Mouse (Mus musculus) limb, embryonic 10.5 days (tissue): ENCODE results near the gene Crygn. TPM values are rescaled to one million over a fixed set of nuclear protein-coding genes. Genes with fewer than 3 reads are reported as not detected.
A peak's percentile ranks its signal among the peaks of the same experiment; 100 is the strongest.

Experiments
- DNase-seq: peaks from one replicate; pipeline ENCODE4 v3.0.0-alpha.2; 2017; ENCODE audit warnings: low spot score
- H3K27ac ChIP-seq: fragments of 300-500 bp; sonication (generic); 2 replicates; pipeline ENCODE4 v1.5.1; 2016; ENCODE audit warnings: mild to moderate bottlenecking
- H3K27me3 ChIP-seq: fragments of 300-500 bp; sonication (generic); 2 replicates; pipeline ENCODE4 v1.6.1; 2016; ENCODE audit warnings: low read depth, mild to moderate bottlenecking; ENCODE audit not compliant: poor library complexity, severe bottlenecking
- H3K36me3 ChIP-seq: fragments of 300-500 bp; sonication (generic); 2 replicates; pipeline ENCODE4 v1.6.1; 2016; ENCODE audit warnings: mild to moderate bottlenecking, moderate library complexity
- H3K4me1 ChIP-seq: fragments of 300-500 bp; sonication (generic); 2 replicates; pipeline ENCODE4 v1.6.1; 2016
- H3K4me3 ChIP-seq: fragments of 300-500 bp; sonication (generic); 2 replicates; pipeline ENCODE4 v1.5.1; 2016; ENCODE audit warnings: mild to moderate bottlenecking, moderate library complexity
- H3K9me3 ChIP-seq: fragments of 300-500 bp; sonication (generic); replicated peaks from 2 replicates; pipeline ENCODE4 v1.6.1; 2016; ENCODE audit warnings: mild to moderate bottlenecking
- WGBS: fragments of 180-500 bp; shearing (Covaris S2); methylation state at CpG from one replicate; pipeline ENCODE4 v1.1.7; 2016; 5-methylcytosine and 5-hydroxymethylcytosine counted together
- polyA plus RNA-seq: library from polyadenylated mRNA; unstranded; fragments of >200 nt; fragmentation: Nextera tagmentation; extraction: Ambion mirVana; gene quantifications from 2 replicates; pipeline ENCODE4 v1.2.1, GENCODE M21; 2016

Gene Crygn
- polyA plus RNA-seq, 1 experiment from 2014 or later = 1.1 TPM

DNA sequence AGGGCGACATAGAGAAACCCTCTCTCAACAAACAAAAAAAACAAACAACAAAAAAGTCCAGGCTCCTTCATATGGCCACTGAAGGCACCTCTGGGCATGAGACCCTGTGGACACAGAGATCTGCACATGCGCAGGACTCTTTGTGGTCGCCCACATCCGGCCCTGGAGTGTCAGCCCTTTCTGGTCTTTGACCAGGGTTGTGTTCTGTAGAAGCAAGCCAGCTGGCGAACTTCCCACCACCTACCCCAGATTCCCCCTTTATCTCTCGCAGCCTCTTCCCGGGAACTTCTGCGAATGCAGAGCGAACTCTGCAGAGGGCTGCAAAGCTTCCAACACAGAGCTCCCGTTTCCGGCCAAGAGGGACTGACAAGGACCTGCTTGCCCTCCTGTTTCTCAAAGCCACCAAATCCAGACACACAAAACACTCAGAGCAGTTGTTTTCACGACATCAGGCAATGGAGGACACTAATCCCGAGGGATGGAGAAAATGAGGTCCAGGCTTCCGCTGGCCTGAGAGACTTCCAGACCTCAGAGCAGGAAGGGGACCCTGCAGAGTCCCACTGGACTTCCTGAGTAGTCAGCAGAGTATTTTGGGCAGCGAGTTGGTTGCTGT lies 18.6 kb downstream of the Crygn start:
- 70% methylated on average over 15 of the region's 15 CpGs for WGBS
- no peaks in the 10 kb centered on the region for H3K9me3 ChIP-seq
- H3K27ac ChIP-seq = peak overlapping the region; percentile 59; the same call in 1 of the 2 replicates
- no peaks in the 10 kb centered on the region for H3K36me3 ChIP-seq
- no peak overlapping the region for H3K4me3 ChIP-seq
- no peaks in the 10 kb centered on the region for H3K27me3 ChIP-seq
- peaks cover 21% of the 10 kb centered on the region for H3K4me1 ChIP-seq
- DNase-seq = no peak

DNA sequence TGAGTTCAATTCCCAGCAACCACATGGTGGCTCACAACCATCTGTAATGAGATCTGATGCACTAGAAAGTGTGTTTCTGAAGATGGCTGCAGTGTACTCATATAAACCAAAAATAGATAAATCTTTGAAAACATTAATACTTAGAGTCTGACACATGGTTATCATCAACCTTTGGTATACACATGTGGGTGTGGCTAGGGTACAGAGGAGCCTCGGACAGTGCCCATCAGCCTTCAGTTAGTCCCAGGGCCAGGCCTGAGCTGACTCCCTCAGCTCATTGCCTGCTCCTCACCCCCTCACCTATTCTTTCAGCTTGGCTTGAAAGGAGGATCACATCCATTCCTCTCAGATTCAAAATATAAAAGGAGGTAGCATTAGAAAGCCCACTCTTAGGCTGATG lies 19.3 kb downstream of the Crygn start:
- H3K36me3 ChIP-seq = no peaks in the 10 kb centered on the region
- no peak overlapping the region for H3K4me3 ChIP-seq
- WGBS = 92% methylated on average over 1 of the region's 1 CpGs
- no peak for DNase-seq
- H3K9me3 ChIP-seq = no peaks in the 10 kb centered on the region
- no peaks in the 10 kb centered on the region for H3K27me3 ChIP-seq
- H3K27ac ChIP-seq = no peak overlapping the region
- H3K4me1 ChIP-seq = peaks cover 28% of the 10 kb centered on the region

DNA sequence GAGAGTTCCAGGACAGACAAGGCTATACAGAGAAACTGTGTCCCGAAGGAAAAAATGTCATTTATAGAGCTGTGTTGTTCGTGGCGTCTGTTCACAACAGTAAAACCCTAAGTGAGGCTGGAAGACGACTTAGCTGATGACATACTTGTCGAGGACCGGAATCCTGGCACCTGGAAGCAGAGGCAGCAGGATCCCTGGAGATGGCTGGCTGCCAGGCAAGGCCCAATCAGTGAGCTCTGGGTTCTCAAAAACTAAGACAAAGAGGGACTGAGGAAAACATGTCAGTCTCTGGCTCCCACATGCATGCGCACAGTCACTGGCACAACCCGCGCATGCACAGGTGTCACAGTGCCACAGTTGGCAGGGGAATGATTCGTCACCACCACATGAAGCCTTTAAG lies 20.2 kb downstream of the Crygn start:
- H3K9me3 ChIP-seq = no peaks in the 10 kb centered on the region
- DNase-seq = no peak
- H3K27ac ChIP-seq = no peak overlapping the region
- H3K27me3 ChIP-seq = no peaks in the 10 kb centered on the region
- no peak overlapping the region for H3K4me3 ChIP-seq
- no peaks in the 10 kb centered on the region for H3K36me3 ChIP-seq
- peaks cover 37% of the 10 kb centered on the region for H3K4me1 ChIP-seq
- 94% methylated on average over 10 of the region's 10 CpGs for WGBS

DNA sequence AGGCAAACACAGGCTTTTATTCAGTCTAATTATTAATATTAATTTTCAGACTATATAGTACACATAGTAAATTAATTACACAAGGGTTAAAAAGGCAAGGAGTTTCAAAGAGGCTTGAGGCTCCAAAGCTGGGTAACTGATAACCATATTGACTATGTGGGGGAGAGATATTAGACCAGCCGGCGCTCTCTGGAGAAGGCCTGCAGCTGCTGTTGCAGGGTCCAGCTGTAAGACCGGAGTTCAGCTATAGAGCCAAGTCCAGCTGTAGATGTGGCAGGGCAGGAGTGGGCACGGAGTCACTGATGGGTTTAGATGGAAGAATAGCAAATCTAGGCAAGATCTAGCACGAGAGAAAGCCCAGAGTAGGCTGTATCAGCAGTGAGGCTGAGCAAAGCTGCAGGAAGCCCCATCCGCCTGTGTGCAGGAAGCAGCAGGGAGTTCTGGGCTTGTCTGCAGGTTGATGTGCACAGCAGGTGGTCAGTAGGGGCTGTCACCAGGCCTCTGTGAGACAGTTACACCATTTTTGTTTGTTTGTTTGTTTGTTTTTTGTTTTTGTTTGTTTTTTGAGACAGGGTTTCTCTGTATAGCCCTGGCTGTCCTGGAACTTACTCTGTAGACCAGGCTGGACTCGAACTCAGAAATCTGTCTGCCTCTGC lies 23.9 kb downstream of the Crygn start:
- Histone ChIP-seq H3K4me1 (peaks cover 51% of the 10 kb centered on the region), H3K36me3 (no peaks in the 10 kb centered on the region), H3K27me3 (peaks cover 17% of the 10 kb centered on the region; the same call in 1 of the 2 replicates), H3K27ac (peak overlapping the region; percentile 73), H3K9me3 (no peaks in the 10 kb centered on the region), H3K4me3 (no peak overlapping the region)
- 68% methylated on average over 7 of the region's 7 CpGs for WGBS
- DNase-seq = no peak

DNA sequence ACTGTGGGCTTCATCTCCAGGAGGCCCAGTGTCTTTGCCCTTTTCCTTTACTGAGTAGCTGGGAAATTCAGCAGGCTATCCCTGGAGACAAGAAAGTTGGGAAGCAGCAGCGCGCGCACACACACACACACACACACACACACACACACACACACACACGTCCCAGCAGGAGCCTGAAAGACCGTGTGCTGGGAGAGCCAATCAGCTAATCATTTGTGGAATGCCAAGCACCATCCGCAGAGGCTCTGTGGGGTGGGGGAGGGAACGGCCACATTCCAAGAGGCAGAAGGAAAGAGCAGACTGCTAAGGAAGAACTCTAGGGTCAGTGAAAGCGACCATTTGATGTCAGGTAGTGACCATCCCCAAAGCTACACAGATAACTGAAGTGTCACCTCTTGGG lies 24.7 kb downstream of the Crygn start:
- Histone ChIP-seq H3K36me3 (peaks cover under 1% of the 10 kb centered on the region; the same call in 1 of the 2 replicates), H3K27me3 (peaks cover 17% of the 10 kb centered on the region; the same call in 1 of the 2 replicates), H3K27ac (peak overlapping the region; percentile 72), H3K4me3 (peak overlapping the region; percentile 15; the same call in 1 of the 2 replicates), H3K9me3 (no peaks in the 10 kb centered on the region), H3K4me1 (peaks cover 52% of the 10 kb centered on the region)
- 5% methylated on average over 8 of the region's 8 CpGs for WGBS
- DNase-seq = peak; percentile 77

DNA sequence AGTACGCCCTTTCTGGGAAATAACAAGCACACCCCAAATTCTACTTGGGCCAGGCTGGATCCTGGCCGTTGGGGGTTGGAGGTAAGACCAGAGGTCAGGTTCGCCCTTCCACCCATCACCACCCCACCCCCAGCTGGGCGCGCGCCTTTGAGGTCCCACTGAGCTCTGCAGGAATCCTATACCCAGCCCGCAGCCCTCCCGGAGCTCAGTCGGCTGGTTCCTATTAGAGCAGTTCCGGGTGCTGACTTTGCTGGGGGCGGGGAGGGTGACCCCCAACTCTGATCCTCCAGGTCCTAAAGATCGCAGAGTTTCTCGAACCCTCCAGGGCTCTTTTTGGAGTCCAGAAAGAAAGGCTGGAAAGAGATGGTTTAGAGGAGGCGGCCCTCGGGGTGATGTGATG lies 26.8 kb downstream of the Crygn start:
- DNase-seq = peak; percentile 74
- H3K27me3 ChIP-seq = peaks cover 17% of the 10 kb centered on the region; the same call in 1 of the 2 replicates
- peaks cover 59% of the 10 kb centered on the region for H3K4me1 ChIP-seq
- H3K36me3 ChIP-seq = peaks cover 7% of the 10 kb centered on the region; the same call in 1 of the 2 replicates
- H3K9me3 ChIP-seq = no peaks in the 10 kb centered on the region
- 2% methylated on average over 15 of the region's 15 CpGs for WGBS
- H3K27ac ChIP-seq = peak overlapping the region; percentile 89
- H3K4me3 ChIP-seq = peak overlapping the region; percentile 70

DNA sequence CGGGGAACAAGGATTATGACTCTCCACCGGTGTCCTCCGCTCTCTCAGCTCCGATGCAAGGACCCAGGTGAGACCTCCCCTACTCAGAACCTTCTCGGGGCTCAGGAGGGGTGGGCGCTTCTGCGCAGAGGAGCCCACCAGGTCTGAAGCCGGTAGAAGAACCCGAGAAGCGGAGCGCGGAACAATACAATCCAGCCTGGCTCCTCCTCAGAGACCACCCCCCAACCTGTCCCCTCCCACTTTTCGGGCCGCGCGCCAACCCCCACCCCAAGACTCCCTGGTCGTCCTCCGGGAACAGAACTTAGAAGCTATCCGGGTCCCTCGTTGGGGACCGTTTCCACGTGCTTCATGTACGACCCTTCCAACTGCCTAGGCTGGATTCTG lies 27.3 kb downstream of the Crygn start, which contains the start of gene Wdr86:
Gene Wdr86, minus strand, starts transcription at position 240 of the 384 bp plus-strand sequence.
- Histone ChIP-seq H3K27ac (peak within 1 kb of the TSS; percentile 89), H3K4me3 (peak within 1 kb of the TSS; percentile 70), H3K36me3 (peaks cover 12% of the 10 kb centered on the region), H3K4me1 (peaks cover 64% of the 10 kb centered on the region), H3K27me3 (peaks cover 17% of the 10 kb centered on the region; the same call in 1 of the 2 replicates), H3K9me3 (no peaks in the 10 kb centered on the region)
- 1% methylated on average over 23 of the region's 23 CpGs for WGBS
- DNase-seq = peak; percentile 83

DNA sequence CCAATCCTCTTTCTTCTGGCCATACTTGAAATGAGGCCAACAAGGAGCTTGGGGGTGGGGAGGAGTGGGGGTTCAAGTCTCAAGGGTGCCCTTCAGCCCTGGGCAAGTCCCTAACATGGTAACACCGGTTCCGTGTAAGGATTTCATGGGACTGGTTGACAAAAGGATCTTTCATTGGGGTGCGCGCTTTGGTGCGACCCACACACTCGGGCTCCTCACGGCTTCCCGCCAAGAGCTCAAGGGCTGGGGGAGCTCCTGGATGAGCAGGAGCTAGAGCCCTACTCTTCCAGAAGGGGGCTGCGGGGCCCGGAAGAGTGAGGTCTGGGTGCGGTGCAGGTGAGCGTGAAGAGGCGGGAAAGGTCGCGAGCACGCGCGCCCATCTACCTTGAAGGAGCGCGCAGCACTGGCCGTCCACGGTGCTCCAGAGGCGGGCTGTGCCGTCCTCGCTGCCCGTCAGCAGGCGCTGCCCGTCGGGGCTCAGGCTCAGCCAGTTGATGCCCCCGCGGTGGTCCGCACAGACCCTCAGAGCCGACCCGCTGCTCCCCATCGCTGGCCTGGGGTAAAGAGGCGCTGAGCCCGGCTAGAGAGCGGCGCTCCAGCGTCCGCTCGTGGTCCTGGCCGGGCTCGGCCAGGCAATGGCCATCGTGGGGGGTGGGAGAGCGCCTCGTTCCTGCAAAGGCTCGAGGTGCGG lies 27.9 kb downstream of the Crygn start:
- Histone ChIP-seq H3K36me3 (peaks cover 17% of the 10 kb centered on the region), H3K9me3 (no peaks in the 10 kb centered on the region), H3K27ac (peak overlapping the region; percentile 89), H3K27me3 (peaks cover 17% of the 10 kb centered on the region; the same call in 1 of the 2 replicates), H3K4me1 (peaks cover 69% of the 10 kb centered on the region), H3K4me3 (peak overlapping the region; percentile 70)
- no peak for DNase-seq
- WGBS = 3% methylated on average over 49 of the region's 49 CpGs

DNA sequence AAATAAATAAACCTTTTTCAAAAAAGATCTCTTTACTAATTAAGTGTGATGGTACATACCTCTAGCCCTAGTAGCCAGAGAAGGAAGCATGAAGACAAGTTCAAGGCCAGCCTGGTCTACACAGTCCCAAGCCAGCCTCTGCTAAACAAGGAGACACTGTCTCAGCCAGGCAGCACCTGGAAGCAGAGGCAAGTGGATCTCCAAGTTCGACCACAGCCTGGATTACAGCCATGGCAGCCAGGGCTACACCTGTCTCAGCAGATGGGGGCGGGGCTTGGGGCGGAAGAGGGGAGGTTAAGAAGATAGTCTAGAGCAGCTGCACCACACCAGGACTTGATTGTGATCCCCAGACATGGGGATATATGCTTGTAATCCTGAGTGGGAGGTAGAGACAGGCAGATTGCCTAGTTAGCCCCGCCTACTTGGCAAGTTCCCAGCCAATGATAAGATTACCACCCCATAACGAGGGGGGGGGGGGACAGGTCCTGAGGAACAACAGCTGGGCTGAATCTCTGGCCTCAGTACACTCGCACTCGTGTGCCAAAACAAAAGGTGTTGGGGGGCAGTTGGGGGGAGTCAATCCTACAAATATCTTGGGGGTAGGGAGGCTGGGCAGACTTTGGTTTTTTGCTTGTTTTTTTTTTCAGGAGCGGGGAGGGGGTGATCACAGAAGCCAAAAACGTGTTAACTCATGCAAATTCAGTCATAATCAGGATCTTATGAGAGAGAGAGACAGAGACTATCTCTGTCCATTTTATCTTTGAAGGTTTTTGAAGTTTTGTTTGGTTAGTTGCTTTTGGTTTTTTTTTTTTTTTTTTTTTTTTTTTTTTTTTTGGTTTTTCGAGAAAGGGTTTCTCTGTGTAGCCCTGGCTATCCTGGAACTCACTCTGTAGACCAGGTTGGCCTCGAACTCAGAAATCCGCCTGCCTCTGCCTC lies 30.6 kb downstream of the Crygn start:
- Histone ChIP-seq H3K4me1 (peaks cover 58% of the 10 kb centered on the region), H3K36me3 (peaks cover 30% of the 10 kb centered on the region), H3K9me3 (no peaks in the 10 kb centered on the region), H3K4me3 (no peak overlapping the region), H3K27ac (no peak overlapping the region), H3K27me3 (peaks cover 17% of the 10 kb centered on the region; the same call in 1 of the 2 replicates)
- DNase-seq = no peak
- 71% methylated on average over 11 of the region's 12 CpGs for WGBS

DNA sequence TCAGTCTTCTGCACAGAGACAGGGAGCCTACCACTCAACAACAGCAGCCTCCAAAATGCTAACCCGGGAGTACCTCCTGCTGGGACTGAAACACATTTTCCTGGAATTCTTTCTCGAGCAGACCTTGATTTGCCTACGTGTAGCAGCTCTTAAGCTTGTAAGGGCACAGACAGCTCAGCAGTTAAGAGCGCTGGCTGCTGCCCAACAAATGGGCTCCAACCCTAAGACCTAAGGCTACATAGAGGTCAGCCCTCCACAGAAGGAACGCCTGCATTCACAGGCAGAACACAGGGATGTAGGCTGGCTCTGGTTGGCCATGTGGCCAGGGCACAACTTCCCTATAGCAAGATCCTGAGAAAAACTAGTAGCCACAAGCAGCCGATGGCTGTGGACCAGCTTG lies 31.9 kb downstream of the Crygn start:
- peaks cover 41% of the 10 kb centered on the region for H3K36me3 ChIP-seq
- H3K9me3 ChIP-seq = no peaks in the 10 kb centered on the region
- DNase-seq = no peak
- peaks cover 46% of the 10 kb centered on the region for H3K4me1 ChIP-seq
- peak overlapping the region; percentile 81; the same call in 1 of the 2 replicates for H3K27ac ChIP-seq
- H3K27me3 ChIP-seq = peaks cover 12% of the 10 kb centered on the region; the same call in 1 of the 2 replicates
- no peak overlapping the region for H3K4me3 ChIP-seq
- 67% methylated on average over 6 of the region's 6 CpGs for WGBS

DNA sequence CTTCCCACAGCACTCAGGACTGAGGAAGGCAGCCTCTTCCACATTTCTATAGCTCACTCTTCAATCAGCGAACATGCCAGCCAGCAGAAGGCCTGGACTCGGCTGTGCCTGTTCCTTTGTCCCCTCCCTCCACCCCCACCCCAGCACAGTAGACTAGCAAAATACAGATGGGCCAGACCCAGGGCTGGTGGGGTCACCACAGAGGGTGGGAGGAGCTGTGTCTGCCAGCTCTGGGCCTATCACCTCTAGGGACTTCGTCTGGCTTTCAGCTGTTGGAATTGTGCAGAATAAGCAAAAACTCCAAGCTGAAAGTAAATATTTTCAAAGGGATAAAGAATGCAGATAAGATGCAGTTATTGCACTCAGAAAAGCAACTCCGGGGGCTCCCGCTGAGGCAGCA lies 33.0 kb downstream of the Crygn start:
- H3K27me3 ChIP-seq = peaks cover 8% of the 10 kb centered on the region; the same call in 1 of the 2 replicates
- peaks cover 47% of the 10 kb centered on the region for H3K36me3 ChIP-seq
- H3K4me1 ChIP-seq = peaks cover 35% of the 10 kb centered on the region
- H3K9me3 ChIP-seq = no peaks in the 10 kb centered on the region
- 58% methylated on average over 5 of the region's 5 CpGs for WGBS
- no peak overlapping the region for H3K4me3 ChIP-seq
- no peak for DNase-seq
- H3K27ac ChIP-seq = peak overlapping the region; percentile 81

DNA sequence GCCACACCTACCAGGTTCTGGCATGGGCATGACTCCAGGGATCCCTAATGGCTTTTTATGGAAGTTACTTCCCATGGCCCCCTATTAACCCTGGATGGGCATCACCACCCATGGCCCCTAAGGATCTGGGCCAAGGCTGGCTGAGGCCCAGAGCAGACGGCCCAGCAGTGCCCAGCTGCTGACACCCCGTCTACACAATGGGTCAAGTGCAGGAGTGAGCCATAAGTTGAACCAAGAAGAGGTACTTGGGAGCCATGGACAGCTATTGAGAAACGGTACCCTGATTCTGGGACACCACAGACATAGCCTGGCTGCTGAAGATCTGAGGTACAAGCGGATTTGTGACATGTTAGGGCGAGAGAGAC lies 33.6 kb downstream of the Crygn start:
- Histone ChIP-seq H3K36me3 (peaks cover 53% of the 10 kb centered on the region), H3K4me3 (no peak overlapping the region), H3K27ac (peak overlapping the region; percentile 81), H3K9me3 (no peaks in the 10 kb centered on the region), H3K4me1 (peaks cover 30% of the 10 kb centered on the region), H3K27me3 (peaks cover 3% of the 10 kb centered on the region; the same call in 1 of the 2 replicates)
- WGBS = 88% methylated on average over 5 of the region's 5 CpGs
- no peak for DNase-seq
